Mouse (Mus musculus) ES-Bruce4 (cell line): ENCODE measurements at regions not wholly inside any gene's neighbourhood (a gene's known extent, or its start where the extent isn't known, plus 50 kb on each side); places are given as distances from the start of the nearest gene placed in this dataset.

Experiments used
- H3K27ac ChIP-seq: 2 replicates; pipeline ENCODE4 v1.5.1; 2012; ENCODE audit warnings: low read length, inconsistent platforms; ENCODE audit not compliant: insufficient read depth
- H3K27me3 ChIP-seq: 2 replicates; pipeline ENCODE4 v1.6.1; 2012; ENCODE audit warnings: mild to moderate bottlenecking, low read length, inconsistent platforms; ENCODE audit not compliant: control insufficient read depth, poor library complexity, insufficient read depth, severe bottlenecking
- H3K36me3 ChIP-seq: 2 replicates; pipeline ENCODE4 v1.6.1; 2012; ENCODE audit warnings: inconsistent platforms, mild to moderate bottlenecking, low read length, moderate library complexity; ENCODE audit not compliant: control insufficient read depth, poor library complexity, insufficient read depth, severe bottlenecking
- H3K4me1 ChIP-seq: one replicate; pipeline ENCODE4 v1.8.1; 2011; ENCODE audit warnings: low read length; ENCODE audit not compliant: control insufficient read depth, insufficient read depth
- H3K4me3 ChIP-seq: 2 replicates; pipeline ENCODE4 v1.5.1; 2011; ENCODE audit warnings: low read depth, mild to moderate bottlenecking, low read length
- H3K9ac ChIP-seq: 2 replicates; pipeline ENCODE4 v1.6.1; 2012; ENCODE audit warnings: low read depth, mild to moderate bottlenecking, inconsistent platforms; ENCODE audit not compliant: poor library complexity, severe bottlenecking
- H3K9me3 ChIP-seq: replicated peaks from 2 replicates; pipeline ENCODE4 v1.6.1; 2012; ENCODE audit warnings: mild to moderate bottlenecking, low read length, inconsistent platforms; ENCODE audit not compliant: control insufficient read depth, poor library complexity, insufficient read depth, severe bottlenecking
- CTCF ChIP-seq: IDR thresholded peaks from one replicate; pipeline ENCODE4 v1.8.1; 2011; ENCODE audit warnings: low read depth, low read length
- EP300 ChIP-seq: IDR thresholded peaks from 2 replicates; pipeline ENCODE4 v1.6.1; 2011; ENCODE audit warnings: low read depth, low read length; ENCODE audit not compliant: insufficient read depth
- POLR2A ChIP-seq: IDR thresholded peaks from one replicate; pipeline ENCODE4 v1.8.1; 2011; ENCODE audit warnings: low read length; ENCODE audit not compliant: insufficient read depth

GRCm38 (mm10) chr10:98592154-98592553, 322.1 kb upstream of the Atp2b1 start:
- H3K9me3 ChIP-seq: no peaks in the 10 kb centered on the region
- H3K36me3 ChIP-seq: no peaks in the 10 kb centered on the region
- no peak for TF ChIP-seq EP300
- TF ChIP-seq POLR2A: no peak
- no peak for TF ChIP-seq CTCF
- H3K9ac ChIP-seq: no peak overlapping the region
- no peaks in the 10 kb centered on the region for H3K4me1 ChIP-seq
- no peaks in the 10 kb centered on the region for H3K27me3 ChIP-seq
- no peak overlapping the region for H3K4me3 ChIP-seq
- no peak overlapping the region for H3K27ac ChIP-seq

GRCm38 (mm10) chr10:98593910-98594309, 320.3 kb upstream of the Atp2b1 start:
- Histone ChIP-seq H3K27me3 (no peaks in the 10 kb centered on the region), H3K9ac (no peak overlapping the region), H3K9me3 (no peaks in the 10 kb centered on the region), H3K4me3 (no peak overlapping the region), H3K27ac (no peak overlapping the region), H3K4me1 (no peaks in the 10 kb centered on the region), H3K36me3 (no peaks in the 10 kb centered on the region)
- no peak for TF ChIP-seq POLR2A
- no peak for TF ChIP-seq CTCF
- TF ChIP-seq EP300: no peak

- no peak for TF ChIP-seq POLR2A
- TF ChIP-seq EP300: no peak
- no peak for TF ChIP-seq CTCF
- Histone ChIP-seq H3K27ac (no peak overlapping the region), H3K4me1 (no peaks in the 10 kb centered on the region), H3K36me3 (no peaks in the 10 kb centered on the region), H3K9me3 (no peaks in the 10 kb centered on the region), H3K27me3 (no peaks in the 10 kb centered on the region), H3K9ac (no peak overlapping the region), H3K4me3 (no peak overlapping the region)
Measured at GRCm38 (mm10) chr10:98608221-98608941, 305.8 kb upstream of the Atp2b1 start.

- H3K4me1 ChIP-seq: no peaks in the 10 kb centered on the region
- no peak overlapping the region for H3K9ac ChIP-seq
- TF ChIP-seq EP300: no peak
- no peak for TF ChIP-seq CTCF
- TF ChIP-seq POLR2A: no peak
- no peak overlapping the region for H3K4me3 ChIP-seq
- no peak overlapping the region for H3K27ac ChIP-seq
- H3K36me3 ChIP-seq: no peaks in the 10 kb centered on the region
- no peaks in the 10 kb centered on the region for H3K27me3 ChIP-seq
- no peaks in the 10 kb centered on the region for H3K9me3 ChIP-seq
Measured at GRCm38 (mm10) chr10:98610708-98611107, 303.5 kb upstream of the Atp2b1 start.

- no peaks in the 10 kb centered on the region for H3K9me3 ChIP-seq
- TF ChIP-seq POLR2A (no peak), CTCF (no peak), EP300 (no peak)
- H3K4me1 ChIP-seq: no peaks in the 10 kb centered on the region
- no peaks in the 10 kb centered on the region for H3K27me3 ChIP-seq
- no peak overlapping the region for H3K4me3 ChIP-seq
- no peaks in the 10 kb centered on the region for H3K36me3 ChIP-seq
- H3K27ac ChIP-seq: no peak overlapping the region
- H3K9ac ChIP-seq: no peak overlapping the region
Measured at GRCm38 (mm10) chr10:98611707-98612360, 302.4 kb upstream of the Atp2b1 start.

GRCm38 (mm10) chr10:98618736-98619525, 295.3 kb upstream of the Atp2b1 start:
- TF ChIP-seq POLR2A (no peak), EP300 (no peak), CTCF (no peak)
- no peak overlapping the region for H3K27ac ChIP-seq
- no peaks in the 10 kb centered on the region for H3K36me3 ChIP-seq

More at GRCm38 (mm10) chr10:98618736-98619525, 295.3 kb upstream of the Atp2b1 start:
- Histone ChIP-seq H3K4me1 (no peaks in the 10 kb centered on the region), H3K9me3 (no peaks in the 10 kb centered on the region), H3K4me3 (no peak overlapping the region), H3K9ac (no peak overlapping the region), H3K27me3 (no peaks in the 10 kb centered on the region)
